Mouse (Mus musculus) kidney, adult 2 months (tissue): Measurements from ENCODE around the gene Rccd1.

Experiments
- CTCF ChIP-seq: fragments of 200-500 bp; conservative IDR thresholded peaks from 2 replicates; pipeline ENCODE4 v1.5.1; 2011; ENCODE audit warnings: low read depth, mild to moderate bottlenecking, control low read depth, low read length, moderate library complexity, mixed read lengths; ENCODE audit not compliant: insufficient read depth, insufficient read length
- POLR2A ChIP-seq: fragments of 200-500 bp; IDR thresholded peaks from one replicate; pipeline ENCODE4 v1.6.1; 2011; ENCODE audit warnings: low read depth, low read length, control low read depth

DNA sequence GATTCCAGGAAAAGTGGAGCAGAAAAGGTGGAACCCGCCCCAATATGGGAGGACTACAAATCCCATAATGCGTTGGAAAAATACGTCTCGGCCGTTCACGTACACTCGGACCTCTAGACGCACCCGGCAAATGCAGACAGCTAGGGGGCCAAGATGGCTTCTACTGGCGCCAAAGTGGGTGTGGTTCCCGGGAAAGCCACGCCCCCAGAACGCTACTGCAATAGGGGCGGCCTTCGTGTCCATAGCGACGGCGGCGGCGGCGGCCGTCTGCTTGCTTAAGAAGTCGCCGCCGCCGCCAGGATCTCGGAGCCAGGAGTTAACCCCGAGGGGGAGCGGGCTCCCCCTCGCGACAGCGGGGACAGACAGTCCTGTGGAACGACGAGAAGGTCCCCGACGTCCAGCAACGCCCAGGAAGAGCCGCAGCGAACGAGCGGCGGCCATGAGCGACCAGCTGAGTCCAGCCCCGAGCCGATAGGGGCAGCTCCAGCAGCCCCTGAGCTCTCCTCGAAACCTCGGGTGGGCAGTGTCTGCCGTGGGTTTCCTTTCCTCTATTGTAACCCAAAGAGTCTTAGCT lies 78.0 kb downstream of the Rccd1 start, which contains the start of gene Ttll13:
- no peak for TF ChIP-seq POLR2A
- TF ChIP-seq CTCF: peak; percentile 39; the same call in 1 of the 2 replicates
